Mouse (Mus musculus) hindbrain, embryonic 15.5 days (tissue): ENCODE measurements around the gene Rbms1. TPM values are rescaled to one million over a fixed set of nuclear protein-coding genes. Genes with fewer than 3 reads are reported as not detected.
"Not testable (repeated sequence)": the region's sequence is repeated elsewhere in the genome, so short reads cannot be mapped to it uniquely, and the experiment has no call there.

Experiments used
- ATAC-seq: fragments of 200-750 bp; cut with Nextera tagmentation; 2 replicates; pipeline ENCODE4 v1.8.0; 2017; ENCODE audit warnings: low read depth, moderate number of reproducible peaks, moderate TSS enrichment; ENCODE audit not compliant: low FRiP score
- H3K27ac ChIP-seq: fragments of 300-500 bp; sonication (generic); replicated peaks from 2 replicates; pipeline ENCODE4 v1.5.1; 2015; ENCODE audit warnings: mild to moderate bottlenecking, inconsistent platforms
- H3K27me3 ChIP-seq: fragments of 300-500 bp; sonication (generic); 2 replicates; pipeline ENCODE4 v1.6.1; 2015; ENCODE audit warnings: control low read depth, inconsistent platforms
- H3K36me3 ChIP-seq: fragments of 300-500 bp; sonication (generic); 2 replicates; pipeline ENCODE4 v1.6.1; 2015; ENCODE audit warnings: control low read depth, inconsistent platforms
- H3K4me1 ChIP-seq: fragments of 300-500 bp; sonication (generic); replicated peaks from 2 replicates; pipeline ENCODE4 v1.6.1; 2015; ENCODE audit warnings: control low read depth, inconsistent platforms
- H3K4me2 ChIP-seq: fragments of 300-500 bp; sonication (generic); 2 replicates; pipeline ENCODE4 v1.6.1; 2015; ENCODE audit warnings: moderate library complexity, mild to moderate bottlenecking, inconsistent platforms
- H3K4me3 ChIP-seq: fragments of 300-500 bp; sonication (generic); 2 replicates; pipeline ENCODE4 v1.5.1; 2015; ENCODE audit warnings: mild to moderate bottlenecking, inconsistent platforms
- H3K9ac ChIP-seq: fragments of 300-500 bp; sonication (generic); 2 replicates; pipeline ENCODE4 v1.6.1; 2015; ENCODE audit warnings: inconsistent platforms
- H3K9me3 ChIP-seq: fragments of 300-500 bp; sonication (generic); 2 replicates; pipeline ENCODE4 v1.6.1; 2016; ENCODE audit warnings: control low read depth, inconsistent platforms
- WGBS: fragments of 180-500 bp; shearing (Covaris S2); methylation state at CpG from one replicate; pipeline ENCODE4 v1.1.7; 2015; 5-methylcytosine and 5-hydroxymethylcytosine counted together
- polyA plus RNA-seq: library from polyadenylated mRNA; unstranded; fragments of >200 nt; fragmentation: Nextera tagmentation; extraction: Ambion mirVana; gene quantifications from 2 replicates; pipeline ENCODE4 v1.2.1, GENCODE M21; 2015

Rbms1 gene
- polyA plus RNA-seq, 1 experiment from 2014 or later: 77.7 TPM

GRCm38 (mm10) chr2:60836237-60836636, 126.8 kb downstream of the Rbms1 start:
- H3K9ac ChIP-seq: no peak overlapping the region
- no peaks in the 10 kb centered on the region for H3K9me3 ChIP-seq
- H3K27ac ChIP-seq: no peak overlapping the region
- 87% methylated on average over 7 of the region's 7 CpGs for WGBS
- H3K4me1 ChIP-seq: peaks cover 22% of the 10 kb centered on the region
- no peaks in the 10 kb centered on the region; the same call in 1 of the 2 replicates for H3K36me3 ChIP-seq
- ATAC-seq: no peak
- no peak overlapping the region for H3K4me3 ChIP-seq
- no peak overlapping the region for H3K4me2 ChIP-seq
- H3K27me3 ChIP-seq: no peaks in the 10 kb centered on the region

- Histone ChIP-seq H3K27ac (no peak overlapping the region), H3K4me2 (no peak overlapping the region), H3K36me3 (no peaks in the 10 kb centered on the region), H3K4me1 (peaks cover 24% of the 10 kb centered on the region), H3K9me3 (no peaks in the 10 kb centered on the region), H3K9ac (no peak overlapping the region), H3K4me3 (no peak overlapping the region), H3K27me3 (no peaks in the 10 kb centered on the region)
- ATAC-seq: no peak
- WGBS: 75% methylated on average over 7 of the region's 7 CpGs
Measured at GRCm38 (mm10) chr2:60834293-60834692, 128.7 kb downstream of the Rbms1 start.

- no peak overlapping the region for H3K27ac ChIP-seq
- no peak overlapping the region for H3K4me3 ChIP-seq
- H3K27me3 ChIP-seq: no peaks in the 10 kb centered on the region
- ATAC-seq: no peak
- H3K4me1 ChIP-seq: peaks cover 13% of the 10 kb centered on the region
- no peaks in the 10 kb centered on the region for H3K36me3 ChIP-seq
- no peak overlapping the region for H3K4me2 ChIP-seq
- no peaks in the 10 kb centered on the region for H3K9me3 ChIP-seq
- H3K9ac ChIP-seq: no peak overlapping the region
- 67% methylated on average over 8 of the region's 8 CpGs for WGBS
Measured at GRCm38 (mm10) chr2:60832254-60832653, 130.7 kb downstream of the Rbms1 start.

- H3K4me3 ChIP-seq, H3K27ac ChIP-seq, H3K9ac ChIP-seq, H3K4me2 ChIP-seq, H3K9me3 ChIP-seq, H3K36me3 ChIP-seq, H3K4me1 ChIP-seq, ATAC-seq, H3K27me3 ChIP-seq: not testable (repeated sequence)
- WGBS: 57% methylated on average over 1 of the region's 1 CpGs
Measured at GRCm38 (mm10) chr2:60830464-60830863, 132.5 kb downstream of the Rbms1 start.

DNA sequence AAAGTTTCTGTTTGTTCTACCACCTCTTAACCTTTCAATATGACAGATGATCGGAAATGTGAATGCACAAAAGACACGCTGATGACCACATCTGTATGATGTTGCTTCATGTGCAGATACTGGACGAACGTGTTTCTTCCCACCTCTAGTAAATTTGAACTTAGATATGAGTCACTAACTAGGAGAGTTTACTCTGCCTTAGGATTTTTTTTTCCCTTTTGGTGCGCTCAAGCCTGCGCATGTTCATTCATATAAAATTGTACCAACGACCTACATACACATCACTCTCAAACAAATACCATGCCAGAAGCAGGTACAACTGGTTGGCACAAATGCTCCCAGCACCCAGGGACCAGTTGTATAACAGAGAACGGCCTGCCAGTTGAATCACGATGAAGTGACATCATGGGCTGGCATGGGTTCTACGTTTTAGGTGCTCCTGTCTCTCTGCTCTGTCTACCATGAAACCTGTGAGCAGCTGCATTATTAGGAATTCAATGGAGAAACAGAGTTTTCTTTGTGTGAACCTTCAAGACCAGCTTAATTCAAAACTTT, 134.0 kb downstream of the Rbms1 start:
- H3K36me3 ChIP-seq: no peaks in the 10 kb centered on the region

GRCm38 (mm10) chr2:60827152-60827428, 135.9 kb downstream of the Rbms1 start:
- H3K9me3 ChIP-seq: no peaks in the 10 kb centered on the region
- WGBS: 81% methylated on average over 5 of the region's 5 CpGs
- no peak overlapping the region for H3K4me2 ChIP-seq
- no peak overlapping the region for H3K4me3 ChIP-seq
- H3K4me1 ChIP-seq: peaks cover 8% of the 10 kb centered on the region; the same call in 1 of the 2 replicates
- no peak overlapping the region for H3K9ac ChIP-seq
- no peak overlapping the region for H3K27ac ChIP-seq
- ATAC-seq: no peak
- no peaks in the 10 kb centered on the region for H3K27me3 ChIP-seq
- no peaks in the 10 kb centered on the region for H3K36me3 ChIP-seq

More for the DNA sequence above, 134.0 kb downstream of the Rbms1 start:
- Histone ChIP-seq H3K4me1 (peaks cover 8% of the 10 kb centered on the region; the same call in 1 of the 2 replicates), H3K9me3 (no peaks in the 10 kb centered on the region), H3K4me3 (no peak overlapping the region), H3K4me2 (no peak overlapping the region), H3K27ac (no peak overlapping the region), H3K27me3 (no peaks in the 10 kb centered on the region), H3K9ac (no peak overlapping the region)
- 91% methylated on average over 10 of the region's 10 CpGs for WGBS
- ATAC-seq: no peak

DNA sequence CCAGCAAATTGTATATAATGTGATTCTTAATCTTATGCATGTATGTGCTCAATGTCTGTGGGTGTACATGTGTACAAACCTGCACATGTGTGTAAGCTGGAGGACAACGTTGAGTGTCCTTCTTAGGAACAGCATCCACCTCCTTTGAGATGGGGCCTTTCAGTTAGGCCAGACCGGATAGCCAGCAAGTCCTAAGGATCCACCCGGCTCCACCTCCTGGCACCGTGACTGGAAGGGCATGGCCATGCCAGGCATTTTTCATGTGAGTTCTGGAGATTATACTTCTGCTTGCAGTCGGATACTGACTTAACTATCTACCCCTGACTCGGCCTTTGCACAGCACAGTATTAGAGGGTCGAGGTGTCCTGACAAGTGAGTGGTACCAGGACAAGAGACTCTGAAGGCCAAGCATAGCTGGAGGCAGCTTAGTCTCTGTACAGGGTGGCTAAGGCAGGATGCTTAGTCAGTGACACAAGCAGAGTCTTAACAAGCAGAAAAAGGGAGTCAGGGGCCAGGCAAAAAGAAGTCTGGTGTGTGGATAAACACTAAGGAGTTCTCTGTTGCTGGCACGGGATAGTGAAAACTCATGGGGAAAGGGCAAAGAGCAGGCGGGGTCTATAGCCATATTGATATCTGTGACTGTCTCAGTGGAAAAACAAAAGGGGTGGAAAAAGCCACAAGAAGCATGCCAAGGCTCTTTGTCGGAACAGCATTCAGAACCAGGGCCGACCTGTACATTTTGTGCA, 136.4 kb downstream of the Rbms1 start:
- H3K36me3 ChIP-seq: no peaks in the 10 kb centered on the region
- no peak overlapping the region for H3K27ac ChIP-seq
- H3K4me1 ChIP-seq: peaks cover 8% of the 10 kb centered on the region; the same call in 1 of the 2 replicates
- H3K27me3 ChIP-seq: no peaks in the 10 kb centered on the region
- no peak overlapping the region for H3K9ac ChIP-seq
- no peak overlapping the region for H3K4me3 ChIP-seq
- H3K4me2 ChIP-seq: no peak overlapping the region
- ATAC-seq: no peak
- H3K9me3 ChIP-seq: no peaks in the 10 kb centered on the region
- 79% methylated on average over 11 of the region's 11 CpGs for WGBS

DNA sequence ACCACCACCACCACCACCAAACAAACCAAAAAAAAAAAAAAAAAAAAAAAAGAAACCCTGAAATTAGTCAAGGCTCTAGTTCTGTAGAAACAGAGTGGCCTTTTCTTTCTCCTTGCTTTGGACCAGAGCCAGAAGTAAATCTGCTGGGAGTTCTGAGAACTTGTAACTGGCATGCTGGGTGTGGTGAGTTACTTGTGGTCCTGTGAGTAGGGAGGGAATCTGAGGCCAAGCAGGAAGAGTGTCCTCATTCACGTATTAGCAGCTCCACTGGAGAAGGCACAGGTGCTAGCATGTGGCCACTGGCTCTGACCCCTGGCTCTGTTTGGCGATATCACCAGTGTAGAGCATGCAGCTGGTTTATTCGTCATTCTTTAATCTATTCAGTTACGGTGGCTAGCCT, 137.3 kb downstream of the Rbms1 start:
- Histone ChIP-seq H3K9ac (no peak overlapping the region), H3K36me3 (no peaks in the 10 kb centered on the region), H3K9me3 (no peaks in the 10 kb centered on the region), H3K4me3 (no peak overlapping the region), H3K4me2 (no peak overlapping the region), H3K27ac (no peak overlapping the region), H3K4me1 (peaks cover 7% of the 10 kb centered on the region; the same call in 1 of the 2 replicates), H3K27me3 (no peaks in the 10 kb centered on the region)
- ATAC-seq: no peak
- 67% methylated on average over 4 of the region's 4 CpGs for WGBS

DNA sequence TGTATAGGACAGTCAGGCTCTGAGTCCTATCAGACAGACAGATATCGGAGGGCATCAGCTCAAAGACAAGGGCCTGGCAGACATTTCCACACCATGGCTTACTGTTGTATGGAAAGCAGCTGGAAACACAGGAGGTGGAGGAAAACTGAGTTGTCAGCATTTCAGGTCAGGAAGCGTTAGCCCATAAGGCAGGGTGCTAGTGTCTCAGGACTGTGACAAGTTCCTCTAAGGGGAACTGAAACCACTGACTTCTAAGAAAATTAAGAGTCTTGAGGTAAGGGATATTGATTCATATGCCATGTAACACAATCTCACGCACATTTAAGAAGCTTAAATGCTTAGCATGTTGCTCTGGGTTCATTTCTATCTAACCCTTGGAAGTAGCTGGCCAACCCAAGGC, 141.4 kb downstream of the Rbms1 start:
- H3K27me3 ChIP-seq: no peaks in the 10 kb centered on the region
- no peak overlapping the region for H3K4me3 ChIP-seq
- 91% methylated on average over 3 of the region's 3 CpGs for WGBS
- no peak overlapping the region for H3K4me2 ChIP-seq
- no peak overlapping the region for H3K9ac ChIP-seq
- ATAC-seq: no peak
- H3K4me1 ChIP-seq: peaks cover 8% of the 10 kb centered on the region; the same call in 1 of the 2 replicates
- no peaks in the 10 kb centered on the region for H3K9me3 ChIP-seq
- H3K36me3 ChIP-seq: no peaks in the 10 kb centered on the region
- H3K27ac ChIP-seq: no peak overlapping the region

DNA sequence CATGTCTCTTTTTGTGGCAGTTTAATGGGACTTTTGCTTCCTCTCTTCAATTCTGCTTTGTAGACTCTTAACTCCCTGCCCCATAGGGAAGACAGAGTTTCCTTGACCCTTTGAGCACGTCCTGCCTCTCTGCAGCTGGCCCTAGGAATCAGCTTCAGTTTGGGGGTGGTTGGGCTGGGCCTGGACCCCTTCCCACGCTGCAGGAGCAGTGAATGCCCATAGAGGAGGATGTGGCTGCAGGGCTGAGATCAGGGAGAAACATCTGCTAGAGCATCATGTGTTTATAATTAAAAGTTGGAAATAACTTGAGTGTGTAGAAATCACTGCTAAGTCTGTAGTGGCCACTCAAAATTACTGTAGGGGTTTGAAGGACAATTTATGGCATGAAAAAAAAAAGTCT, 144.4 kb downstream of the Rbms1 start:
- no peak overlapping the region for H3K4me3 ChIP-seq
- peaks cover 9% of the 10 kb centered on the region; the same call in 1 of the 2 replicates for H3K4me1 ChIP-seq
- no peaks in the 10 kb centered on the region for H3K27me3 ChIP-seq
- H3K36me3 ChIP-seq: no peaks in the 10 kb centered on the region
- ATAC-seq: no peak
- no peaks in the 10 kb centered on the region for H3K9me3 ChIP-seq
- 35% methylated on average over 2 of the region's 2 CpGs for WGBS
- no peak overlapping the region for H3K27ac ChIP-seq
- H3K4me2 ChIP-seq: no peak overlapping the region
- H3K9ac ChIP-seq: no peak overlapping the region

GRCm38 (mm10) chr2:60816307-60816706, 146.7 kb downstream of the Rbms1 start:
- no peak overlapping the region for H3K4me3 ChIP-seq
- H3K9ac ChIP-seq: no peak overlapping the region
- WGBS: 81% methylated on average over 2 of the region's 2 CpGs
- peaks cover 9% of the 10 kb centered on the region; the same call in 1 of the 2 replicates for H3K4me1 ChIP-seq
- H3K36me3 ChIP-seq: no peaks in the 10 kb centered on the region
- H3K27ac ChIP-seq: no peak overlapping the region
- H3K9me3 ChIP-seq: no peaks in the 10 kb centered on the region
- no peak for ATAC-seq
- H3K27me3 ChIP-seq: no peaks in the 10 kb centered on the region
- H3K4me2 ChIP-seq: no peak overlapping the region

DNA sequence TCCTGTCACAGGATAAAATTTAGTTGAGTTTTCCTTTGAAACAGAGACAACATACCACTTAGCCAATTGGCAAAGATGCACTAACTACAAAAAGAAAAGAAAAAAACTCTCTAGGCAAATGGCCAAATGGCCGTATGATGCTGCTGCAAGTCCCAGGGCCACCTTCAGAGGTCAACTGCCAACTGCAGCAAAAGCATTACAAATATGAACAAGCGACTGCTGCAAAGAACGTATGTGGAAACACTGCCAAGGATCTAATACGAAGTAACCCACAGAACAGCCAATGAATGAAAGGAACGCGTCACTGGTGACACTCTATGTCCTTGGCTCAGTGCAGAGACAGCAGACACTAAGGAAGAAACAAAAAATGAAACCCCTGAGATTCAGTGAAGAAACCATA, 148.2 kb downstream of the Rbms1 start:
- Histone ChIP-seq H3K9ac (no peak overlapping the region), H3K9me3 (no peaks in the 10 kb centered on the region), H3K4me3 (no peak overlapping the region), H3K36me3 (no peaks in the 10 kb centered on the region), H3K4me2 (no peak overlapping the region), H3K27ac (no peak overlapping the region), H3K4me1 (peaks cover 9% of the 10 kb centered on the region; the same call in 1 of the 2 replicates), H3K27me3 (no peaks in the 10 kb centered on the region)
- no peak for ATAC-seq
- 62% methylated on average over 6 of the region's 6 CpGs for WGBS
